Mouse (Mus musculus) liver, embryonic 11.5 days (tissue): Measurements from ENCODE around the gene Klf16. TPM values are rescaled to one million over a fixed set of nuclear protein-coding genes. Genes with fewer than 3 reads are reported as not detected.

Experiments
- ATAC-seq: fragments of 200-750 bp; cut with Nextera tagmentation; replicated peaks from 2 replicates; pipeline ENCODE4 v1.8.0; 2017; ENCODE audit warnings: moderate number of reproducible peaks, mild to moderate bottlenecking, moderate TSS enrichment, moderate library complexity; ENCODE audit not compliant: low FRiP score
- DNase-seq: peaks from one replicate; pipeline ENCODE4 v3.0.0-alpha.2; 2017; ENCODE audit warnings: low spot score
- H3K27ac ChIP-seq: fragments of 300-500 bp; sonication (generic); 2 replicates; pipeline ENCODE4 v1.5.1; 2014; ENCODE audit warnings: mild to moderate bottlenecking, low read depth, low read length, control low read depth
- H3K27me3 ChIP-seq: fragments of 300-500 bp; sonication (generic); replicated peaks from 2 replicates; pipeline ENCODE4 v1.6.1; 2014; ENCODE audit warnings: low read length, mixed read lengths; ENCODE audit not compliant: control insufficient read depth, insufficient read depth
- H3K36me3 ChIP-seq: fragments of 300-500 bp; sonication (generic); 2 replicates; pipeline ENCODE4 v1.6.1; 2014; ENCODE audit warnings: mild to moderate bottlenecking, low read length, moderate library complexity, mixed read lengths; ENCODE audit not compliant: control insufficient read depth, insufficient read depth
- H3K4me1 ChIP-seq: fragments of 300-500 bp; sonication (generic); replicated peaks from 2 replicates; pipeline ENCODE4 v1.6.1; 2014; ENCODE audit warnings: low read length, mixed read lengths; ENCODE audit not compliant: control insufficient read depth, insufficient read depth
- H3K4me2 ChIP-seq: fragments of 300-500 bp; sonication (generic); 2 replicates; pipeline ENCODE4 v1.6.1; 2014; ENCODE audit warnings: mild to moderate bottlenecking, control low read depth, moderate library complexity
- H3K4me3 ChIP-seq: fragments of 300-500 bp; sonication (generic); 2 replicates; pipeline ENCODE4 v1.5.1; 2014; ENCODE audit warnings: low read depth, low read length, control low read depth
- H3K9ac ChIP-seq: fragments of 300-500 bp; sonication (generic); 2 replicates; pipeline ENCODE4 v1.6.1; 2014; ENCODE audit warnings: low read depth, low read length, control low read depth
- H3K9me3 ChIP-seq: fragments of 300-500 bp; sonication (generic); 2 replicates; pipeline ENCODE4 v1.6.1; 2016; ENCODE audit warnings: low read length, inconsistent platforms, mixed read lengths; ENCODE audit not compliant: control insufficient read depth
- WGBS: fragments of 180-500 bp; shearing (Covaris S2); extraction: QIAGEN DNeasy Blood & Tissue Kit; methylation state at CpG from one replicate; pipeline ENCODE4 v1.1.7; 2014; 5-methylcytosine and 5-hydroxymethylcytosine counted together
- polyA plus RNA-seq: library from polyadenylated mRNA; unstranded; fragments of >200 nt; fragmentation: Nextera tagmentation; extraction: Ambion mirVana; gene quantifications from 2 replicates; pipeline ENCODE4 v1.2.1, GENCODE M21; 2014

Gene Klf16
- polyA plus RNA-seq, 1 experiment from 2014 or later, result 11.4 TPM

GRCm38 (mm10) chr10:80584642-80585552 lies 7.8 kb upstream of the Klf16 start:
- 74% methylated on average over 12 of the region's 12 CpGs for WGBS
- H3K27ac ChIP-seq, result peak overlapping the region; percentile 48; the same call in 1 of the 2 replicates
- H3K4me2 ChIP-seq, result 0 out of 2 replicates have a peak overlapping the region, but pooled peaks have one; percentile 3
- 0 out of 2 replicates have a peak overlapping the region, but pooled peaks have one; percentile 25 for H3K9ac ChIP-seq
- no peaks in the 10 kb centered on the region for H3K9me3 ChIP-seq
- ATAC-seq (no peak), DNase-seq (no peak)
- peaks cover 22% of the 10 kb centered on the region for H3K4me1 ChIP-seq
- H3K36me3 ChIP-seq, result peaks cover 11% of the 10 kb centered on the region
- H3K4me3 ChIP-seq, result no peak overlapping the region
- H3K27me3 ChIP-seq, result no peaks in the 10 kb centered on the region

GRCm38 (mm10) chr10:80584045-80584488 lies 6.9 kb upstream of the Klf16 start:
- H3K4me3 ChIP-seq, result no peak overlapping the region
- ATAC-seq (peak; percentile 24; the same call in 1 of the 2 replicates), DNase-seq (no peak)
- H3K36me3 ChIP-seq, result peaks cover 11% of the 10 kb centered on the region
- H3K9me3 ChIP-seq, result no peaks in the 10 kb centered on the region
- no peaks in the 10 kb centered on the region for H3K27me3 ChIP-seq
- WGBS, result 72% methylated on average over 12 of the region's 12 CpGs
- H3K4me1 ChIP-seq, result peaks cover 24% of the 10 kb centered on the region
- peak overlapping the region; percentile 3; the same call in 1 of the 2 replicates for H3K4me2 ChIP-seq
- H3K9ac ChIP-seq, result no peak overlapping the region
- H3K27ac ChIP-seq, result 0 out of 2 replicates have a peak overlapping the region, but pooled peaks have one; percentile 48

GRCm38 (mm10) chr10:80583047-80583446 lies 5.9 kb upstream of the Klf16 start:
- 82% methylated on average over 5 of the region's 5 CpGs for WGBS
- Histone ChIP-seq H3K9me3 (no peaks in the 10 kb centered on the region), H3K4me3 (no peak overlapping the region), H3K4me2 (no peak overlapping the region), H3K27me3 (no peaks in the 10 kb centered on the region), H3K36me3 (peaks cover 11% of the 10 kb centered on the region), H3K4me1 (peaks cover 17% of the 10 kb centered on the region), H3K9ac (no peak overlapping the region), H3K27ac (no peak overlapping the region)
- DNase-seq (no peak), ATAC-seq (no peak)

GRCm38 (mm10) chr10:80578911-80579310 lies 1.8 kb upstream of the Klf16 start:
- Histone ChIP-seq H3K27ac (peak overlapping the region; percentile 95), H3K9me3 (no peaks in the 10 kb centered on the region), H3K27me3 (no peaks in the 10 kb centered on the region), H3K36me3 (peaks cover 7% of the 10 kb centered on the region; the same call in 1 of the 2 replicates), H3K4me2 (peak overlapping the region; percentile 97), H3K4me1 (peaks cover 33% of the 10 kb centered on the region), H3K9ac (peak overlapping the region; percentile 89), H3K4me3 (peak overlapping the region; percentile 97)
- DNase-seq (no peak), ATAC-seq (peak; percentile 48)
- 8% methylated on average over 8 of the region's 8 CpGs for WGBS

- Histone ChIP-seq H3K4me1 (peaks cover 40% of the 10 kb centered on the region), H3K4me3 (peak overlapping the region; percentile 97), H3K36me3 (peaks cover under 1% of the 10 kb centered on the region; the same call in 1 of the 2 replicates), H3K9me3 (no peaks in the 10 kb centered on the region), H3K27me3 (no peaks in the 10 kb centered on the region), H3K9ac (peak overlapping the region; percentile 89), H3K27ac (peak overlapping the region; percentile 95), H3K4me2 (peak overlapping the region; percentile 97)
- DNase-seq (peak; percentile 87), ATAC-seq (peak; percentile 65)
- WGBS, result under 1% methylated on average over 29 of the region's 29 CpGs
Measured at GRCm38 (mm10) chr10:80578131-80578750, 1.1 kb upstream of the Klf16 start.

GRCm38 (mm10) chr10:80576351-80577194 lies 548 bp downstream of the Klf16 start:
- Histone ChIP-seq H3K27me3 (no peaks in the 10 kb centered on the region), H3K9me3 (no peaks in the 10 kb centered on the region), H3K4me2 (peak overlapping the region; percentile 97), H3K27ac (peak overlapping the region; percentile 95), H3K4me3 (peak overlapping the region; percentile 97), H3K4me1 (peaks cover 54% of the 10 kb centered on the region), H3K36me3 (no peaks in the 10 kb centered on the region), H3K9ac (peak overlapping the region; percentile 89)
- ATAC-seq, result no peak
- peak; percentile 80 for DNase-seq
- WGBS, result under 1% methylated on average over 91 of the region's 96 CpGs

- ATAC-seq, result no peak
- Histone ChIP-seq H3K9ac (peak overlapping the region; percentile 89), H3K4me1 (peaks cover 61% of the 10 kb centered on the region)
Measured at GRCm38 (mm10) chr10:80575925-80576324, 1.2 kb downstream of the Klf16 start.

GRCm38 (mm10) chr10:80574896-80575295 lies 2.2 kb downstream of the Klf16 start:
- Histone ChIP-seq H3K4me2 (peak overlapping the region; percentile 97), H3K27me3 (no peaks in the 10 kb centered on the region), H3K36me3 (no peaks in the 10 kb centered on the region), H3K4me1 (peaks cover 71% of the 10 kb centered on the region), H3K9me3 (no peaks in the 10 kb centered on the region), H3K27ac (peak overlapping the region; percentile 95), H3K4me3 (peak overlapping the region; percentile 97), H3K9ac (peak overlapping the region; percentile 89)
- no peak for ATAC-seq
- DNase-seq, result no peak
- 64% methylated on average over 3 of the region's 3 CpGs for WGBS

More at GRCm38 (mm10) chr10:80575925-80576324, 1.2 kb downstream of the Klf16 start:
- Histone ChIP-seq H3K27me3 (no peaks in the 10 kb centered on the region), H3K4me3 (peak overlapping the region; percentile 97), H3K27ac (peak overlapping the region; percentile 95), H3K36me3 (no peaks in the 10 kb centered on the region), H3K9me3 (no peaks in the 10 kb centered on the region), H3K4me2 (peak overlapping the region; percentile 97)
- WGBS, result 7% methylated on average over 17 of the region's 17 CpGs
- no peak for DNase-seq
